Mouse (Mus musculus) CH12.LX (cell line): Measurements from ENCODE around the gene Sugp1.

Experiments used
- CHD2 ChIP-seq: IDR thresholded peaks from 2 replicates; pipeline ENCODE4 v1.6.1; 2011; ENCODE audit warnings: low read length, improper control_type of control experiment
- CTCF ChIP-seq, 2 experiments: IDR thresholded peaks in 1 of 2; conservative IDR thresholded peaks in 1 of 2; 2 replicates each; pipeline ENCODE4 v1.5.1; 2011 to 2012; ENCODE audit warnings: low read depth in 2 of 2, low read length in 2 of 2, improper control_type of control experiment in 1 of 2, inconsistent platforms in 1 of 2, mild to moderate bottlenecking in 1 of 2, moderate library complexity in 1 of 2
- ELF1 ChIP-seq: IDR thresholded peaks from 2 replicates; pipeline ENCODE4 v1.6.1; 2014; ENCODE audit warnings: low read depth, mild to moderate bottlenecking, inconsistent platforms, low read length, improper control_type of control experiment
- EP300 ChIP-seq: IDR thresholded peaks from 2 replicates; pipeline ENCODE4 v1.6.1; 2011; ENCODE audit warnings: low read length, improper control_type of control experiment
- ETS1 ChIP-seq: conservative IDR thresholded peaks from 2 replicates; pipeline ENCODE4 v1.6.1; 2012; ENCODE audit warnings: low read depth, mild to moderate bottlenecking, inconsistent platforms, low read length, improper control_type of control experiment, moderate library complexity
- HCFC1 ChIP-seq: IDR thresholded peaks from 2 replicates; pipeline ENCODE4 v1.6.1; 2012; ENCODE audit warnings: low read depth, mild to moderate bottlenecking, inconsistent platforms, low read length, improper control_type of control experiment
- JUN ChIP-seq: IDR thresholded peaks from 2 replicates; pipeline ENCODE4 v1.6.1; 2011; ENCODE audit warnings: low read depth, mild to moderate bottlenecking, low read length, improper control_type of control experiment, moderate library complexity; ENCODE audit not compliant: insufficient read depth
- JUND ChIP-seq: conservative IDR thresholded peaks from 2 replicates; pipeline ENCODE4 v1.6.1; 2011; ENCODE audit warnings: low read depth, low read length, improper control_type of control experiment
- PAX5 ChIP-seq: IDR thresholded peaks from 2 replicates; pipeline ENCODE4 v1.6.1; 2012; ENCODE audit warnings: low read length, inconsistent platforms, mixed read lengths
- POLR2A ChIP-seq: IDR thresholded peaks from 2 replicates; pipeline ENCODE4 v1.6.1; 2011; ENCODE audit warnings: low read depth, mild to moderate bottlenecking, improper control_type of control experiment, low read length
- RAD21 ChIP-seq: IDR thresholded peaks from 2 replicates; pipeline ENCODE4 v1.6.1; 2011; ENCODE audit warnings: low read depth, mild to moderate bottlenecking, low read length, improper control_type of control experiment, moderate library complexity
- RCOR1 ChIP-seq: conservative IDR thresholded peaks from 2 replicates; pipeline ENCODE4 v1.6.1; 2012; ENCODE audit warnings: low read depth, mild to moderate bottlenecking, inconsistent platforms, low read length, improper control_type of control experiment
- TCF12 ChIP-seq: IDR thresholded peaks from 2 replicates; pipeline ENCODE4 v1.6.1; 2014; ENCODE audit warnings: low read depth, mild to moderate bottlenecking, inconsistent platforms, low read length, improper control_type of control experiment

- TF ChIP-seq CTCF (conservative IDR thresholded peaks at IDR 0.05 in 1 of 2, IDR thresholded peaks at IDR 0.05 in 1 of 2; ENCODE audit: low read depth in 2 of 2, low read length in 2 of 2) (peak in 1 of 2 experiments; percentile 55; a peak in 2 of 4 replicates), CHD2 (peak; percentile 39), EP300 (peak; percentile 66), POLR2A (no peak), ELF1 (peak; percentile 70), RCOR1 (peak; percentile 56; the same call in 1 of the 2 replicates), JUND (no peak), HCFC1 (no peak), ETS1 (peak; percentile 86), TCF12 (peak; percentile 48; the same call in 1 of the 2 replicates), RAD21 (peak; percentile 22), PAX5 (no peak), JUN (no peak)
Observed at GRCm38 (mm10) chr8:70003204-70003657, 39.4 kb upstream of the Sugp1 start.
